ENCODE assay signal across 22 mouse cellular contexts in genomic region chr17:71110753-71111265, GRCm38 (mm10).
DNase-seq lines count a peak whose midpoint lies in the region; ATAC-seq lines count a peak whose summit lies in the region.
"Had no signal": no experiment of that assay in that cellular context is flagged by ENCODE, and none has a peak within 500 bp of the region (broad histone marks: within the 10 kb centered on the region; RNA-seq: fewer than 3 reads in every experiment).

No protein-coding gene starts in this region.

- H3K36me3 ChIP-seq in limb, embryonic 13.5 days: no peaks in the 10 kb centered on the region
- H3K36me3 ChIP-seq: forebrain, embryonic 12.5 days; hindbrain, embryonic 13.5 days had no signal

- H3K4me3 ChIP-seq in limb, embryonic 13.5 days: no peak overlapping the region
- H3K4me3 ChIP-seq: forebrain, embryonic 12.5 days; gastrocnemius, adult 2 months; heart, embryonic 15.5 days; hindbrain, embryonic 13.5 days had no signal

- peak overlapping the region; percentile 36 for H3K4me2 ChIP-seq in limb, embryonic 13.5 days (replicated peaks)
- H3K4me2 ChIP-seq: forebrain, embryonic 12.5 days; heart, embryonic 11.5 days; heart, embryonic 15.5 days; hindbrain, embryonic 13.5 days had no signal

- H3K4me1 ChIP-seq in limb, embryonic 13.5 days: peaks cover 30% of the 10 kb centered on the region
- H3K4me1 ChIP-seq: forebrain, embryonic 12.5 days; heart, embryonic 15.5 days; hindbrain, embryonic 13.5 days had no signal

- DNase-seq in heart, adult 11 months: peak; percentile 18
- no peak for DNase-seq in heart, adult 8-10 months (ENCODE audit: low spot score)
- peak; percentile 61 for DNase-seq in forelimb bud, embryonic 11.5 days (ENCODE audit: low read depth, low spot score)
- DNase-seq in gastrocnemius, postnatal 25 days: no peak
- DNase-seq: adrenal gland, adult 2 months; adrenal gland, postnatal 25 days; cerebellum, adult 18-20 months; cerebellum, adult 9-11 months; forebrain, postnatal 0 days; gastrocnemius, adult 2 months; gastrocnemius, postnatal 36 days; heart, adult 18-20 months; heart, postnatal 14 days had no signal

- no peak overlapping the region for H3K9ac ChIP-seq in limb, embryonic 13.5 days
- H3K9ac ChIP-seq: forebrain, embryonic 12.5 days; forebrain, postnatal 0 days; heart, embryonic 15.5 days; hindbrain, embryonic 13.5 days had no signal

- no peaks in the 10 kb centered on the region for H3K27me3 ChIP-seq in limb, embryonic 13.5 days
- H3K27me3 ChIP-seq: CH12.LX; forebrain, embryonic 12.5 days; heart, embryonic 15.5 days; hindbrain, embryonic 13.5 days; Patski had no signal

- WGBS in limb, embryonic 13.5 days: 19% methylated on average over 6 of the region's 6 CpGs

- ATAC-seq in limb, embryonic 13.5 days (ENCODE audit: low FRiP score, low read depth): no peak
- no peak for ATAC-seq in megakaryocyte-erythroid progenitor cell, adult 5-6 weeks (replicated peaks; ENCODE audit: low FRiP score, low TSS enrichment, poor library complexity, severe bottlenecking)
- ATAC-seq: forebrain, postnatal 0 days; hindbrain, postnatal 0 days; Patski had no signal

- H3K9me3 ChIP-seq in limb, embryonic 13.5 days: no peaks in the 10 kb centered on the region
- H3K9me3 ChIP-seq: forebrain, embryonic 12.5 days; heart, embryonic 15.5 days; hindbrain, embryonic 13.5 days had no signal

- H3K27ac ChIP-seq in limb, embryonic 13.5 days: peak overlapping the region; percentile 22; the same call in 1 of the 2 replicates
- H3K27ac ChIP-seq: forebrain, embryonic 12.5 days; gastrocnemius, adult 2 months; heart, embryonic 15.5 days; hindbrain, embryonic 13.5 days; hindbrain, postnatal 0 days had no signal

Comparison
In these comparisons a context has a peak if more than half of its experiments do, and no peak if none do; other contexts are left out.
1. DNase-seq: peak in heart, adult 11 months (single experiment) and forelimb bud, embryonic 11.5 days (single experiment); none in heart, adult 8-10 months (single experiment) and gastrocnemius, postnatal 25 days (single experiment).